Mouse (Mus musculus): ENCODE data around the gene Trappc2l.

The Trappc2l gene

GRCm38 (mm10) chr8:122580926-122581325 is 30.5 kb upstream of the Trappc2l start:
- no peak for DNase-seq (ENCODE audit: low read depth)

- DNase-seq (ENCODE audit: low read depth), result no peak
Observed at GRCm38 (mm10) chr8:122584981-122585380, 26.5 kb upstream of the Trappc2l start.

- DNase-seq (ENCODE audit: low read depth), result no peak
Observed at GRCm38 (mm10) chr8:122585411-122585891, 26.0 kb upstream of the Trappc2l start.

- no peak for DNase-seq (ENCODE audit: low read depth)
Observed at GRCm38 (mm10) chr8:122586171-122586570, 25.3 kb upstream of the Trappc2l start.

- no peak for DNase-seq (ENCODE audit: low read depth)
Observed at GRCm38 (mm10) chr8:122586749-122587148, 24.7 kb upstream of the Trappc2l start.

- no peak for DNase-seq (ENCODE audit: low read depth)
Observed at GRCm38 (mm10) chr8:122593240-122593639, 18.2 kb upstream of the Trappc2l start.

GRCm38 (mm10) chr8:122593783-122594507 is 17.5 kb upstream of the Trappc2l start:
- no peak for DNase-seq (ENCODE audit: low read depth)

- no peak for DNase-seq (ENCODE audit: low read depth)
Observed at GRCm38 (mm10) chr8:122596031-122596430, 15.4 kb upstream of the Trappc2l start.

- DNase-seq (ENCODE audit: low read depth), result no peak
Observed at GRCm38 (mm10) chr8:122600666-122601065, 10.8 kb upstream of the Trappc2l start.

GRCm38 (mm10) chr8:122604640-122605039 is 6.8 kb upstream of the Trappc2l start:
- DNase-seq (ENCODE audit: low read depth), result no peak

GRCm38 (mm10) chr8:122605367-122605766 is 6.1 kb upstream of the Trappc2l start:
- no peak for DNase-seq (ENCODE audit: low read depth)

GRCm38 (mm10) chr8:122606810-122607209 is 4.6 kb upstream of the Trappc2l start:
- DNase-seq (ENCODE audit: low read depth), result no peak

GRCm38 (mm10) chr8:122610209-122610608 is 1.2 kb upstream of the Trappc2l start:
- DNase-seq (ENCODE audit: low read depth), result no peak

GRCm38 (mm10) chr8:122610612-122611277 is 695 bp upstream of the Trappc2l start:
- DNase-seq (ENCODE audit: low read depth), result no peak

GRCm38 (mm10) chr8:122616181-122616905 is 4.9 kb downstream of the Trappc2l start:
- no peak for DNase-seq (ENCODE audit: low read depth)

- DNase-seq (ENCODE audit: low read depth), result peak; percentile 89
Observed at GRCm38 (mm10) chr8:122617947-122618546, 6.6 kb downstream of the Trappc2l start.

- no peak for DNase-seq (ENCODE audit: low read depth)
Observed at GRCm38 (mm10) chr8:122618660-122619378, 7.4 kb downstream of the Trappc2l start.

- DNase-seq (ENCODE audit: low read depth), result no peak
Observed at GRCm38 (mm10) chr8:122620446-122620845, 9.0 kb downstream of the Trappc2l start.

- no peak for DNase-seq (ENCODE audit: low read depth)
Observed at GRCm38 (mm10) chr8:122622727-122623126, 11.3 kb downstream of the Trappc2l start, which contains the start of gene Pabpn1l. TSS of gene Pabpn1l (minus strand) at chr8:122622739.

- DNase-seq (ENCODE audit: low read depth), result no peak
Observed at GRCm38 (mm10) chr8:122623844-122624642, 12.6 kb downstream of the Trappc2l start.

GRCm38 (mm10) chr8:122624653-122625052 is 13.2 kb downstream of the Trappc2l start:
- DNase-seq (ENCODE audit: low read depth), result no peak

Data from induced T-regulatory cell, adult 2 months (primary cell).